Mouse (Mus musculus): ENCODE results near the gene Gm37419. TPM values are rescaled to one million over a fixed set of nuclear protein-coding genes. Genes with fewer than 3 reads are reported as not detected.
A peak's percentile ranks its signal among the peaks of the same experiment; 100 is the strongest.

Gm37419 gene
- not detected in 2 replicates for polyA plus RNA-seq (2012; rRNA removed)
- not detected in 2 replicates for polyA plus RNA-seq (2014; fragmentation: Nextera tagmentation; extraction: Ambion mirVana)

- H3K4me1 ChIP-seq (replicated peaks; ENCODE audit: control insufficient read depth in 2 of 2, insufficient read depth in 2 of 2, low read length in 1 of 2) = peaks cover 0 to 9% of the 10 kb centered on the region in 2 experiments; a peak in 2 of 4 replicates
- peak within 1 kb of the TSS; percentile 57 for H3K9ac ChIP-seq (replicated peaks)
- peak within 1 kb of the TSS; percentile 81 for H3K27ac ChIP-seq
- no peaks in the 10 kb centered on the region for H3K36me3 ChIP-seq (replicated peaks; ENCODE audit: control insufficient read depth, insufficient read depth, low read depth)
- H3K27me3 ChIP-seq (ENCODE audit: control insufficient read depth, insufficient read depth, low read length) = peaks cover 80% of the 10 kb centered on the region
- WGBS (ENCODE audit: insufficient replicate concordance) = under 1% methylated on average over 65 of the region's 68 CpGs
- peak; percentile 80 for ATAC-seq (ENCODE audit: insufficient read depth)
- no peaks in the 10 kb centered on the region for H3K9me3 ChIP-seq (ENCODE audit: control insufficient read depth, low read length)
- TF ChIP-seq EP300 (IDR thresholded peaks at IDR 0.05; ENCODE audit: low read depth) (peak; percentile 68), CTCF (IDR thresholded peaks at IDR 0.05; ENCODE audit: low read depth) (no peak)
- H3K4me2 ChIP-seq (ENCODE audit: low read depth) = peak within 1 kb of the TSS; percentile 71
- DNase-seq (ENCODE audit: low read depth in 3 of 3, low spot score in 3 of 3) = peak; percentile 73 to 80 (median 74)
- H3K4me3 ChIP-seq (ENCODE audit: insufficient read depth in 1 of 2, low read depth in 2 of 2, low read length in 2 of 2) = peak within 1 kb of the TSS; percentile 61 to 81
Observed at GRCm38 (mm10) chr16:23988466-23989208, at the start of gene Gm37419, which contains the start of gene Bcl6. TSS of gene Gm37419 (plus strand) at chr16:23988482. TSS of gene Bcl6 (minus strand) at chr16:23988852.

DNA sequence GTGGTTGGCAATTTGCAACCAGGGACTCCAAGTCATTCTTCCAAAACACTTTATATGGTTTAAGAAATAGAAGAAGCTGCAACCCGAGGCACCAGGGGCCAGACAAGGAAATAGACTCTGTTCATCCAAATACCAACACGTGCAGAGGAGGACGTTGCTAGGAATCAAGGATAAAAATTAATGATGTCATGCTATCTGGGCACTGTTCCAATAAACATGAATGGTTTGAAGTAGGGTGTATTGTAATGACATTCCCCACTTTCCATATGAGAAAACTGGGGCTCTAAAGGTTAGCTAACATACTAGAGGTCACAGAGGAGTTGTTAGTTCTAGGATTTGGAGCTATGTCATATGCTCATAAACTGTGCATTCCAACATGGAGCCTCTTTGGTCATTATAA, 43.5 kb upstream of the Gm37419 start:
- Histone ChIP-seq H3K9ac (replicated peaks) (no peak overlapping the region), H3K9me3 (ENCODE audit: control insufficient read depth, low read length) (no peaks in the 10 kb centered on the region), H3K4me3 (ENCODE audit: insufficient read depth in 1 of 2, low read depth in 2 of 2, low read length in 2 of 2) (no peak overlapping the region), H3K27ac (no peak overlapping the region), H3K4me1 (replicated peaks; ENCODE audit: control insufficient read depth in 2 of 2, insufficient read depth in 2 of 2, low read length in 1 of 2) (no peaks in the 10 kb centered on the region), H3K27me3 (ENCODE audit: control insufficient read depth, insufficient read depth, low read length) (no peaks in the 10 kb centered on the region), H3K4me2 (ENCODE audit: low read depth) (no peak overlapping the region), H3K36me3 (replicated peaks; ENCODE audit: control insufficient read depth, insufficient read depth, low read depth) (no peaks in the 10 kb centered on the region)
- no peak for TF ChIP-seq EP300 (IDR thresholded peaks at IDR 0.05; ENCODE audit: low read depth)
- no peak for TF ChIP-seq CTCF (IDR thresholded peaks at IDR 0.05; ENCODE audit: low read depth)
- WGBS (ENCODE audit: insufficient replicate concordance) = 33% methylated on average over 3 of the region's 3 CpGs
- ATAC-seq (ENCODE audit: insufficient read depth) (no peak), DNase-seq (ENCODE audit: low read depth in 3 of 3, low spot score in 3 of 3) (no peak)

DNA sequence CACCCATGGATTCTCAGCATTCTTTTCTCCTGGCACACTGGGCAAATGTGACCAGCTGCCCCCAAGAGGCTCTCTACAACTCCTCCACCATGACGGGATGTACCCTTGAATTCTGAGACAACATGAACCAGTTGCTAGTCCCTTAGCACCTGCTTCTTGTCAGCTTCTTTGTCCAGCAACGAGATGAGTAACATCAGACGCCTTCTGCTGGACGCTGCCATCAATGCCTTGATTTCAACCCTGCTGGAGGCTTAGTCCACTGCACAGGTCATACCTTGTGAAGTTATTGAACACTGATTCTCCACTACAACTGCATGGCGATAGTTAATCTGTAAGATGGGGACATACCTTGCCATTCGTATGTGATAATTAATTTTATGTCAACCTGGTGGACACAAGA, 40.6 kb upstream of the Gm37419 start:
- Histone ChIP-seq H3K4me2 (ENCODE audit: low read depth) (no peak overlapping the region), H3K4me1 (replicated peaks; ENCODE audit: control insufficient read depth in 2 of 2, insufficient read depth in 2 of 2, low read length in 1 of 2) (no peaks in the 10 kb centered on the region), H3K27me3 (ENCODE audit: control insufficient read depth, insufficient read depth, low read length) (no peaks in the 10 kb centered on the region), H3K9ac (replicated peaks) (no peak overlapping the region), H3K27ac (no peak overlapping the region), H3K4me3 (ENCODE audit: insufficient read depth in 1 of 2, low read depth in 2 of 2, low read length in 2 of 2) (no peak overlapping the region), H3K9me3 (ENCODE audit: control insufficient read depth, low read length) (no peaks in the 10 kb centered on the region), H3K36me3 (replicated peaks; ENCODE audit: control insufficient read depth, insufficient read depth, low read depth) (no peaks in the 10 kb centered on the region)
- TF ChIP-seq CTCF (IDR thresholded peaks at IDR 0.05; ENCODE audit: low read depth) (no peak), EP300 (IDR thresholded peaks at IDR 0.05; ENCODE audit: low read depth) (no peak)
- WGBS (ENCODE audit: insufficient replicate concordance) = 59% methylated on average over 6 of the region's 6 CpGs
- ATAC-seq (ENCODE audit: insufficient read depth) (no peak), DNase-seq (ENCODE audit: low read depth in 3 of 3, low spot score in 3 of 3) (no peak)

DNA sequence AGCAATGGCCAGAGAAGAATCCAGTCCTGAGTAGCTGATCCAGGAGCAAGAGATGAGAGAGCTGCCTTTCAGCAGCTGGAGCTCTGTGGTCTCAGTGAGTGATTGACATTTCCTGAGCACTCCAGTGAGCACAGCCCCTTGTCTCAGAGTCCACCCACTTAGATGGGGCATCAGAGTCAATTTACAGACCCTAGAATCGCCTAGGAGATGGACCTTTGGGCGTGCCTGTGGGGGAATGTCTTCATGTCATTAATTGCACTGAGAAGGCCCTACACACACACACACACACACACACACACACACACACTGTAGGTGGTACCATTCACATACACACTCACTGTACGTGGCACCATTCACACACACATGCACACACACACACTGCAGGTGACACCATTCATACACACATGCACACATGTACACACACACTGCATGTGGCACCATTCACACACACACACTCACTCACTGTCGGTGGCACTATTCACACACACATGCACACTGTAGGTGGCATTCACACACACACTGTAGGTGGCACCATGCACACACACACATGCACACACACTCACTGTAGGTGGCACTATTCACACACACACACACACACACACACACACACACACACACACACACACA, 36.1 kb upstream of the Gm37419 start:
- DNase-seq (ENCODE audit: low read depth in 3 of 3, low spot score in 3 of 3) = no peak
- 46% methylated on average over 4 of the region's 4 CpGs for WGBS (ENCODE audit: insufficient replicate concordance)
- ATAC-seq (ENCODE audit: insufficient read depth) = no peak

More for the DNA sequence above, 36.1 kb upstream of the Gm37419 start:
- TF ChIP-seq CTCF (IDR thresholded peaks at IDR 0.05; ENCODE audit: low read depth) = 0 out of 2 replicates have a peak, but pooled peaks have one; percentile 5
- no peak for TF ChIP-seq EP300 (IDR thresholded peaks at IDR 0.05; ENCODE audit: low read depth)
- no peaks in the 10 kb centered on the region for H3K27me3 ChIP-seq (ENCODE audit: control insufficient read depth, insufficient read depth, low read length)
- H3K9ac ChIP-seq (replicated peaks) = no peak overlapping the region
- no peak overlapping the region for H3K4me2 ChIP-seq (ENCODE audit: low read depth)
- H3K36me3 ChIP-seq (replicated peaks; ENCODE audit: control insufficient read depth, insufficient read depth, low read depth) = no peaks in the 10 kb centered on the region
- no peak overlapping the region for H3K4me3 ChIP-seq (ENCODE audit: insufficient read depth in 1 of 2, low read depth in 2 of 2, low read length in 2 of 2)
- H3K27ac ChIP-seq = no peak overlapping the region
- H3K4me1 ChIP-seq (replicated peaks; ENCODE audit: control insufficient read depth in 2 of 2, insufficient read depth in 2 of 2, low read length in 1 of 2) = no peaks in the 10 kb centered on the region
- no peaks in the 10 kb centered on the region for H3K9me3 ChIP-seq (ENCODE audit: control insufficient read depth, low read length)

Measured in liver, embryonic 14.5 days (tissue).